Mouse (Mus musculus) lung, adult 2 months (tissue): ENCODE measurements around the gene Dph3. TPM values are rescaled to one million over a fixed set of nuclear protein-coding genes. Genes with fewer than 3 reads are reported as not detected.
"Not testable (repeated sequence)": the region's sequence is repeated elsewhere in the genome, so short reads cannot be mapped to it uniquely, and the experiment has no call there.

ENCODE experiments used
- DNase-seq: peaks from one replicate; pipeline ENCODE4 v3.0.0; 2022
- H3K4me1 ChIP-seq: fragments of 200-500 bp; 2 replicates; pipeline ENCODE4 v1.6.1; 2011; ENCODE audit warnings: low read length; ENCODE audit not compliant: control insufficient read depth, insufficient read depth
- H3K4me3 ChIP-seq: fragments of 200-500 bp; replicated peaks from 2 replicates; pipeline ENCODE3; 2011; ENCODE audit warnings: low read depth, mild to moderate bottlenecking, control low read depth, low read length; ENCODE audit errors: extremely low read depth
- CTCF ChIP-seq: fragments of 200-500 bp; IDR thresholded peaks from 2 replicates; pipeline ENCODE4 v1.5.1; 2011; ENCODE audit warnings: mild to moderate bottlenecking, low read length, control low read depth; ENCODE audit not compliant: insufficient read depth
- POLR2A ChIP-seq: fragments of 200-500 bp; IDR thresholded peaks from 2 replicates; pipeline ENCODE4 v1.6.1; 2011; ENCODE audit warnings: low read depth, mild to moderate bottlenecking, control low read depth, low read length, borderline replicate concordance; ENCODE audit errors: extremely low read depth
- WGBS: fragments of 180-500 bp; shearing (Covaris S2); methylation state at CpG from one replicate; pipeline ENCODE4 v1.1.7; 2018; 5-methylcytosine and 5-hydroxymethylcytosine counted together
- polyA plus RNA-seq: library from polyadenylated mRNA; depleted of rRNA; stranded (reverse); fragments of >200 nt; gene quantifications from 2 replicates; pipeline ENCODE4 v1.2.3, GENCODE M21; 2012

The Dph3 gene
- polyA plus RNA-seq, 1 experiment: 13.8 TPM

GRCm38 (mm10) chr14:32105663-32106062, 20.1 kb upstream of the Dph3 start:
- TF ChIP-seq POLR2A (no peak), CTCF (no peak)

GRCm38 (mm10) chr14:32103556-32103955, 18.0 kb upstream of the Dph3 start:
- 87% methylated on average over 4 of the region's 4 CpGs for WGBS
- TF ChIP-seq CTCF (no peak), POLR2A (no peak)
- no peak overlapping the region for H3K4me3 ChIP-seq
- DNase-seq: no peak
- H3K4me1 ChIP-seq: no peaks in the 10 kb centered on the region

More at GRCm38 (mm10) chr14:32105663-32106062, 20.1 kb upstream of the Dph3 start:
- no peak overlapping the region for H3K4me3 ChIP-seq
- 46% methylated on average over 7 of the region's 7 CpGs for WGBS
- DNase-seq: no peak
- H3K4me1 ChIP-seq: no peaks in the 10 kb centered on the region

- no peak for DNase-seq
- TF ChIP-seq POLR2A (no peak), CTCF (no peak)
- no peaks in the 10 kb centered on the region for H3K4me1 ChIP-seq
- H3K4me3 ChIP-seq: no peak overlapping the region
- 87% methylated on average over 3 of the region's 3 CpGs for WGBS
These were observed 13.4 kb upstream of the Dph3 start for GRCm38 (mm10) chr14:32098951-32099350.

GRCm38 (mm10) chr14:32097691-32098090, 12.2 kb upstream of the Dph3 start:
- no peaks in the 10 kb centered on the region for H3K4me1 ChIP-seq
- no peak for DNase-seq
- no peak overlapping the region for H3K4me3 ChIP-seq
- 93% methylated on average over 7 of the region's 7 CpGs for WGBS
- TF ChIP-seq CTCF (no peak), POLR2A (no peak)

GRCm38 (mm10) chr14:32096740-32097139, 11.2 kb upstream of the Dph3 start:
- Histone ChIP-seq H3K4me3 (no peak overlapping the region), H3K4me1 (no peaks in the 10 kb centered on the region)
- WGBS: 85% methylated on average over 5 of the region's 5 CpGs
- no peak for TF ChIP-seq CTCF
- no peak for TF ChIP-seq POLR2A
- DNase-seq: no peak

GRCm38 (mm10) chr14:32095646-32096045, 10.1 kb upstream of the Dph3 start:
- TF ChIP-seq POLR2A (no peak), CTCF (no peak)
- Histone ChIP-seq H3K4me1 (no peaks in the 10 kb centered on the region), H3K4me3 (no peak overlapping the region)
- WGBS: 90% methylated on average over 5 of the region's 5 CpGs
- no peak for DNase-seq

GRCm38 (mm10) chr14:32093500-32094117, 8.1 kb upstream of the Dph3 start:
- WGBS: 73% methylated on average over 11 of the region's 11 CpGs
- H3K4me1 ChIP-seq: no peaks in the 10 kb centered on the region
- DNase-seq: no peak
- no peak overlapping the region for H3K4me3 ChIP-seq
- TF ChIP-seq POLR2A: no peak
- TF ChIP-seq CTCF: no peak

GRCm38 (mm10) chr14:32093018-32093417, 7.5 kb upstream of the Dph3 start:
- TF ChIP-seq CTCF (no peak), POLR2A (no peak)
- WGBS: 54% methylated on average over 1 of the region's 1 CpGs
- DNase-seq: no peak
- Histone ChIP-seq H3K4me1 (no peaks in the 10 kb centered on the region), H3K4me3 (no peak overlapping the region)

GRCm38 (mm10) chr14:32091704-32092103, 6.2 kb upstream of the Dph3 start:
- no peak for DNase-seq
- TF ChIP-seq POLR2A: no peak
- Histone ChIP-seq H3K4me3 (no peak overlapping the region), H3K4me1 (no peaks in the 10 kb centered on the region)
- 88% methylated on average over 4 of the region's 4 CpGs for WGBS

- no peak overlapping the region for H3K4me3 ChIP-seq
- no peak for TF ChIP-seq CTCF
- no peak for TF ChIP-seq POLR2A
- WGBS: 64% methylated on average over 4 of the region's 4 CpGs
These were observed 5.6 kb upstream of the Dph3 start for GRCm38 (mm10) chr14:32091124-32091523.

GRCm38 (mm10) chr14:32087584-32088248, 2.2 kb upstream of the Dph3 start:
- not testable (repeated sequence) for H3K4me1 ChIP-seq, H3K4me3 ChIP-seq, DNase-seq
- WGBS: 85% methylated on average over 7 of the region's 7 CpGs

More at GRCm38 (mm10) chr14:32091124-32091523, 5.6 kb upstream of the Dph3 start:
- no peaks in the 10 kb centered on the region for H3K4me1 ChIP-seq
- DNase-seq: no peak
